Mouse (Mus musculus): ENCODE results near the gene Aloxe3.

DNA sequence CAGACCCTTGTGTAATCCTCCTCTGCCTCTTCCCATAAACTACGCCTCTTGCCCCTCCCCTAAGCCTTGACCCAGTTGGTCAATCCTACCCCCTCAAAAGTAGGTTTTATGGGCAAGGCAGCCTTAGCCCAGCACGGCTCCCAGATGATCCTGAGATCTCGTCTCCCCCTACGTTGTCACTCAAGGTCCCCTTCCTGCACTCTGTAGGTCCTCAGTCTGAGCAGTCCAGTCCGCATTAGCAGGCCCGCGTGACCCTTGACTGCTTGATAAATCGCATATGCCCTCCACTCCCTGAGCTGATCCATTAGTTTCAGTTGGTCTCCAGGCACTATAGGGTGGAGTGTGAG, 8.9 kb downstream of the Aloxe3 start:
- TF ChIP-seq POLR2A (IDR thresholded peaks at IDR 0.05; ENCODE audit: control insufficient read depth in 1 of 2, insufficient read depth in 1 of 2, low read depth in 1 of 2, low read length in 2 of 2, poor library complexity in 1 of 2) (no peak), RAD21 (IDR thresholded peaks at IDR 0.05; ENCODE audit: low read depth, low read length) (no peak), BHLHE40 (IDR thresholded peaks at IDR 0.05; ENCODE audit: borderline replicate concordance, low read depth, low read length) (no peak), EP300 (IDR thresholded peaks at IDR 0.05; ENCODE audit: low read depth in 1 of 2, low read length in 2 of 2) (no peak), TCF12 (IDR thresholded peaks at IDR 0.05; ENCODE audit: low read depth, low read length) (no peak)
